Mouse (Mus musculus): ENCODE measurements around the gene Arrb1. TPM values are rescaled to one million over a fixed set of nuclear protein-coding genes. Genes with fewer than 3 reads are reported as not detected.

The Arrb1 gene
- polyA plus RNA-seq, 1 experiment = 43.4 TPM

- no peak overlapping the region for H3K4me3 ChIP-seq (replicated peaks)
- H3K4me1 ChIP-seq = no peaks in the 10 kb centered on the region
- H3K36me3 ChIP-seq (replicated peaks; ENCODE audit: low read length) = no peaks in the 10 kb centered on the region
- no peaks in the 10 kb centered on the region for H3K9me3 ChIP-seq
- peaks cover 47% of the 10 kb centered on the region for H3K27me3 ChIP-seq (replicated peaks)
- no peak for TF ChIP-seq FLI1 (IDR thresholded peaks at IDR 0.05; ENCODE audit: low read length)
- TF ChIP-seq GATA1 (IDR thresholded peaks at IDR 0.05; ENCODE audit: borderline replicate concordance, low read length) = no peak
Measured at GRCm38 (mm10) chr7:99644701-99645100, 109.4 kb downstream of the Arrb1 start.

DNA sequence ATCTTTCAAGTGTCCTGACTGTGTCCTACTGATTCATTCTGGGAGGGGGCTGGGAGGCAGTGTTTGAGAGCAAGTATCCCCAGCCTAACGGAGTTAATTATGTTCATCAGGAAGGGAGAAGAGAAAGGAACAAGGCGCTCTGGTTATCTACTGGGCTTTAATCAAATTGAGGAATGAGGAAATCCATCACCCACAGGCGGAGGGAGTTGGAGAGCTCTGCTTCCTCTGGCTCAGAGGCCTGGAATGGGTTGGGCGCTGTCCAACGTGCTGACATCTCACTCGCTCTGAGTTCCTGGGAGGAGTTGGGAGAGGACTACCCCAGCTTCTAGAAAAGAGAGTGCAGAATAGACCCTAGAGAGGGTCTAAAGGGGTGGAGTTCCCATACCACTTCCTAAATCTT, 113.4 kb downstream of the Arrb1 start:
- no peak overlapping the region for H3K4me3 ChIP-seq (replicated peaks)
- TF ChIP-seq FLI1 (IDR thresholded peaks at IDR 0.05; ENCODE audit: low read length) (no peak), GATA1 (IDR thresholded peaks at IDR 0.05; ENCODE audit: borderline replicate concordance, low read length) (no peak)
- peaks cover 34% of the 10 kb centered on the region for H3K27me3 ChIP-seq (replicated peaks)
- H3K9me3 ChIP-seq = peaks cover 16% of the 10 kb centered on the region
- H3K4me1 ChIP-seq = no peaks in the 10 kb centered on the region
- H3K36me3 ChIP-seq (replicated peaks; ENCODE audit: low read length) = no peaks in the 10 kb centered on the region

DNA sequence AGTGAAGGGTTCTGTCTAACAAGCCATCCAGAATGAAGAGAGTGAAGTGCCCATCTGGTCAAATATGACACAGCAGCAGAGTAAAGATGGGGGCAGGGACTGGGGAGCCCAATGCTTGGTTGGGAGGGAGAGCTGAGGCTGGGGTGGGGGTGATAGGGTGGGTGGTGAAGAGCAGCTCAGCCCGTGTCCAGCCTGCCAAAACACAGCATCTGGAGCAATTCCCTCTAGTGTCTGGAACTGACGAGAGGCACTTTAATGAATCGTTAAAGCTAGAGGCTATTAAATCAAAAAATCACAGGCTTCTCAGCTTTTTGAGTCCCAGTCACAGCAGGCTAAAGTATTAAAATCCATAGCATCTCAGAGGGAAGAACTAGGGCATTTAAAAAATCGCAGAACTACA, 114.3 kb downstream of the Arrb1 start:
- H3K4me1 ChIP-seq = no peaks in the 10 kb centered on the region
- peaks cover 16% of the 10 kb centered on the region for H3K9me3 ChIP-seq
- H3K4me3 ChIP-seq (replicated peaks) = no peak overlapping the region
- H3K36me3 ChIP-seq (replicated peaks; ENCODE audit: low read length) = no peaks in the 10 kb centered on the region
- no peak for TF ChIP-seq GATA1 (IDR thresholded peaks at IDR 0.05; ENCODE audit: borderline replicate concordance, low read length)
- TF ChIP-seq FLI1 (IDR thresholded peaks at IDR 0.05; ENCODE audit: low read length) = no peak
- peaks cover 32% of the 10 kb centered on the region for H3K27me3 ChIP-seq (replicated peaks)

GRCm38 (mm10) chr7:99654244-99654643, 119.0 kb downstream of the Arrb1 start:
- H3K9me3 ChIP-seq = peaks cover 16% of the 10 kb centered on the region
- TF ChIP-seq FLI1 (IDR thresholded peaks at IDR 0.05; ENCODE audit: low read length) (no peak), GATA1 (IDR thresholded peaks at IDR 0.05; ENCODE audit: borderline replicate concordance, low read length) (no peak)
- no peaks in the 10 kb centered on the region for H3K36me3 ChIP-seq (replicated peaks; ENCODE audit: low read length)
- no peaks in the 10 kb centered on the region for H3K4me1 ChIP-seq
- peaks cover 45% of the 10 kb centered on the region for H3K27me3 ChIP-seq (replicated peaks)
- no peak overlapping the region for H3K4me3 ChIP-seq (replicated peaks)

Other genes with a start within 250 kb of the Arrb1 start
- 0.09 TPM in 1 of 2 replicates, not detected in the other for gene Serpinh1, start 182.2 kb upstream of the Arrb1 start, polyA plus RNA-seq (2012; ENCODE audit: insufficient read depth, low replicate concordance)
- gene Gdpd5, start 154.1 kb upstream of the Arrb1 start, polyA plus RNA-seq (2012; ENCODE audit: insufficient read depth, low replicate concordance) = 3.7 TPM in 1 of 2 replicates, not detected in the other
- 2.4 TPM in 1 of 2 replicates, not detected in the other for gene Klhl35, start 69.5 kb upstream of the Arrb1 start, polyA plus RNA-seq (2012; ENCODE audit: insufficient read depth, low replicate concordance)
- gene Rps3, start 51.7 kb upstream of the Arrb1 start, polyA plus RNA-seq (2012; ENCODE audit: insufficient read depth, low replicate concordance) = 128 and 530 TPM in 2 replicates
- gene Tpbgl, start 91.6 kb downstream of the Arrb1 start, polyA plus RNA-seq (2012; ENCODE audit: insufficient read depth, low replicate concordance) = 0.04 TPM in 1 of 2 replicates, not detected in the other
- gene Slco2b1, start 175.9 kb downstream of the Arrb1 start, polyA plus RNA-seq (2012; ENCODE audit: insufficient read depth, low replicate concordance) = 4.3 TPM in 1 of 2 replicates, not detected in the other
- gene Olfr520, start 194.8 kb downstream of the Arrb1 start, polyA plus RNA-seq (2012; ENCODE audit: insufficient read depth, low replicate concordance) = not detected in 2 replicates
- gene Olfr521, start 228.0 kb downstream of the Arrb1 start, polyA plus RNA-seq (2012; ENCODE audit: insufficient read depth, low replicate concordance) = not detected in 2 replicates